Mouse (Mus musculus): ENCODE measurements around the gene Adgrv1. TPM values are rescaled to one million over a fixed set of nuclear protein-coding genes. Genes with fewer than 3 reads are reported as not detected.

Adgrv1 gene
- polyA plus RNA-seq, 1 experiment from 2014 or later = 0.83 TPM

- Histone ChIP-seq H3K4me1 (replicated peaks) (peaks cover 8% of the 10 kb centered on the region; the same call in 1 of the 2 replicates), H3K4me2 (replicated peaks) (no peak overlapping the region), H3K9me3 (no peaks in the 10 kb centered on the region), H3K36me3 (no peaks in the 10 kb centered on the region), H3K4me3 (replicated peaks) (no peak overlapping the region), H3K27me3 (replicated peaks) (no peaks in the 10 kb centered on the region), H3K27ac (no peak overlapping the region), H3K9ac (no peak overlapping the region)
- WGBS = 43% methylated on average over 5 of the region's 5 CpGs
- no peak for ATAC-seq
These were observed 525.5 kb downstream of the Adgrv1 start for GRCm38 (mm10) chr13:81107436-81107835.

- H3K36me3 ChIP-seq = no peaks in the 10 kb centered on the region
- 40% methylated on average over 4 of the region's 4 CpGs for WGBS
- peaks cover 5% of the 10 kb centered on the region; the same call in 1 of the 2 replicates for H3K4me1 ChIP-seq (replicated peaks)
- H3K27ac ChIP-seq = peak overlapping the region; percentile 36; the same call in 1 of the 2 replicates
- no peak overlapping the region for H3K4me2 ChIP-seq (replicated peaks)
- H3K9me3 ChIP-seq = no peaks in the 10 kb centered on the region
- peak; percentile 79 for ATAC-seq
- H3K27me3 ChIP-seq (replicated peaks) = no peaks in the 10 kb centered on the region
- H3K4me3 ChIP-seq (replicated peaks) = no peak overlapping the region
- no peak overlapping the region for H3K9ac ChIP-seq
These were observed 529.2 kb downstream of the Adgrv1 start for GRCm38 (mm10) chr13:81103794-81104193.

GRCm38 (mm10) chr13:81096424-81096823, 536.5 kb downstream of the Adgrv1 start:
- Histone ChIP-seq H3K27ac (no peak overlapping the region), H3K27me3 (replicated peaks) (no peaks in the 10 kb centered on the region), H3K36me3 (no peaks in the 10 kb centered on the region), H3K4me1 (replicated peaks) (no peaks in the 10 kb centered on the region), H3K4me3 (replicated peaks) (no peak overlapping the region), H3K9ac (no peak overlapping the region), H3K4me2 (replicated peaks) (no peak overlapping the region), H3K9me3 (no peaks in the 10 kb centered on the region)
- 97% methylated on average over 2 of the region's 2 CpGs for WGBS
- no peak for ATAC-seq

- Histone ChIP-seq H3K4me1 (replicated peaks) (no peaks in the 10 kb centered on the region), H3K27ac (no peak overlapping the region), H3K27me3 (replicated peaks) (no peaks in the 10 kb centered on the region), H3K36me3 (no peaks in the 10 kb centered on the region), H3K9ac (no peak overlapping the region), H3K4me3 (replicated peaks) (no peak overlapping the region), H3K4me2 (replicated peaks) (no peak overlapping the region), H3K9me3 (no peaks in the 10 kb centered on the region)
- ATAC-seq = no peak
- WGBS = 71% methylated on average over 6 of the region's 6 CpGs
These were observed 538.4 kb downstream of the Adgrv1 start for GRCm38 (mm10) chr13:81094513-81094912.

GRCm38 (mm10) chr13:81090051-81090836, 542.7 kb downstream of the Adgrv1 start:
- no peak overlapping the region for H3K27ac ChIP-seq
- no peaks in the 10 kb centered on the region for H3K9me3 ChIP-seq
- no peak overlapping the region for H3K4me2 ChIP-seq (replicated peaks)
- H3K4me3 ChIP-seq (replicated peaks) = no peak overlapping the region
- H3K36me3 ChIP-seq = no peaks in the 10 kb centered on the region
- WGBS = 52% methylated on average over 1 of the region's 1 CpGs
- no peak overlapping the region for H3K9ac ChIP-seq
- no peak for ATAC-seq
- H3K4me1 ChIP-seq (replicated peaks) = no peaks in the 10 kb centered on the region
- no peaks in the 10 kb centered on the region for H3K27me3 ChIP-seq (replicated peaks)

GRCm38 (mm10) chr13:81086969-81087682, 545.8 kb downstream of the Adgrv1 start:
- no peak for ATAC-seq
- Histone ChIP-seq H3K9me3 (no peaks in the 10 kb centered on the region), H3K36me3 (no peaks in the 10 kb centered on the region), H3K9ac (no peak overlapping the region), H3K27me3 (replicated peaks) (no peaks in the 10 kb centered on the region), H3K27ac (no peak overlapping the region), H3K4me2 (replicated peaks) (no peak overlapping the region), H3K4me1 (replicated peaks) (no peaks in the 10 kb centered on the region), H3K4me3 (replicated peaks) (no peak overlapping the region)
- WGBS = 81% methylated on average over 2 of the region's 2 CpGs

- 82% methylated on average over 5 of the region's 5 CpGs for WGBS
- Histone ChIP-seq H3K27me3 (replicated peaks) (no peaks in the 10 kb centered on the region), H3K4me2 (replicated peaks) (no peak overlapping the region), H3K27ac (no peak overlapping the region), H3K9ac (no peak overlapping the region), H3K36me3 (no peaks in the 10 kb centered on the region), H3K4me1 (replicated peaks) (no peaks in the 10 kb centered on the region), H3K9me3 (no peaks in the 10 kb centered on the region), H3K4me3 (replicated peaks) (no peak overlapping the region)
- no peak for ATAC-seq
These were observed 560.7 kb downstream of the Adgrv1 start for GRCm38 (mm10) chr13:81072214-81072613.

GRCm38 (mm10) chr13:81051448-81051847, 581.5 kb downstream of the Adgrv1 start:
- no peak overlapping the region for H3K9ac ChIP-seq
- H3K4me1 ChIP-seq (replicated peaks) = no peaks in the 10 kb centered on the region
- ATAC-seq = no peak
- H3K4me3 ChIP-seq (replicated peaks) = no peak overlapping the region
- H3K27ac ChIP-seq = no peak overlapping the region
- no peaks in the 10 kb centered on the region for H3K9me3 ChIP-seq
- H3K36me3 ChIP-seq = no peaks in the 10 kb centered on the region
- no peaks in the 10 kb centered on the region for H3K27me3 ChIP-seq (replicated peaks)
- WGBS = 86% methylated on average over 4 of the region's 4 CpGs
- no peak overlapping the region for H3K4me2 ChIP-seq (replicated peaks)

- H3K27ac ChIP-seq = no peak overlapping the region
- 78% methylated on average over 5 of the region's 5 CpGs for WGBS
- no peaks in the 10 kb centered on the region for H3K4me1 ChIP-seq (replicated peaks)
- no peaks in the 10 kb centered on the region for H3K36me3 ChIP-seq
- ATAC-seq = no peak
- H3K27me3 ChIP-seq (replicated peaks) = no peaks in the 10 kb centered on the region
- H3K4me3 ChIP-seq (replicated peaks) = no peak overlapping the region
- no peak overlapping the region for H3K9ac ChIP-seq
- no peaks in the 10 kb centered on the region for H3K9me3 ChIP-seq
- H3K4me2 ChIP-seq (replicated peaks) = no peak overlapping the region
These were observed 582.0 kb downstream of the Adgrv1 start for GRCm38 (mm10) chr13:81050911-81051310.

- 84% methylated on average over 11 of the region's 11 CpGs for WGBS
These were observed 587.6 kb downstream of the Adgrv1 start for GRCm38 (mm10) chr13:81045345-81045744.

More at GRCm38 (mm10) chr13:81045345-81045744, 587.6 kb downstream of the Adgrv1 start:
- Histone ChIP-seq H3K4me3 (replicated peaks) (no peak overlapping the region), H3K4me1 (replicated peaks) (no peaks in the 10 kb centered on the region), H3K27ac (no peak overlapping the region), H3K27me3 (replicated peaks) (no peaks in the 10 kb centered on the region), H3K4me2 (replicated peaks) (no peak overlapping the region), H3K9me3 (no peaks in the 10 kb centered on the region), H3K36me3 (no peaks in the 10 kb centered on the region), H3K9ac (no peak overlapping the region)
- no peak for ATAC-seq

Measured in intestine, embryonic 15.5 days (tissue).